Mouse (Mus musculus): ENCODE measurements around the gene Prdx1. TPM values are rescaled to one million over a fixed set of nuclear protein-coding genes. Genes with fewer than 3 reads are reported as not detected.

Gene Prdx1
- polyA plus RNA-seq, 1 experiment from 2014 or later: 964 TPM

- Histone ChIP-seq H3K36me3 (ENCODE audit: control insufficient read depth, insufficient read depth) (no peaks in the 10 kb centered on the region), H3K4me2 (ENCODE audit: low read depth, low read length) (no peak overlapping the region), H3K4me3 (ENCODE audit: low read depth, low read length) (no peak overlapping the region), H3K4me1 (ENCODE audit: control insufficient read depth, low read depth, low read length) (peaks cover 9% of the 10 kb centered on the region), H3K9me3 (replicated peaks; ENCODE audit: control insufficient read depth, low read length) (no peaks in the 10 kb centered on the region), H3K27ac (ENCODE audit: low read length) (no peak overlapping the region), H3K9ac (ENCODE audit: low read depth, low read length) (no peak overlapping the region), H3K27me3 (ENCODE audit: control insufficient read depth, insufficient read depth, low read depth, low read length) (peaks cover 2% of the 10 kb centered on the region; the same call in 1 of the 2 replicates)
- no peak for ATAC-seq (ENCODE audit: low read depth)
- 61% methylated on average over 5 of the region's 5 CpGs for WGBS (ENCODE audit: insufficient replicate concordance)
Measured at GRCm38 (mm10) chr4:116725444-116725843, 40.1 kb downstream of the Prdx1 start.

- no peaks in the 10 kb centered on the region for H3K9me3 ChIP-seq (replicated peaks; ENCODE audit: control insufficient read depth, low read length)
Measured at GRCm38 (mm10) chr4:116727401-116727800, 42.1 kb downstream of the Prdx1 start.

GRCm38 (mm10) chr4:116729532-116729931 lies 44.2 kb downstream of the Prdx1 start:
- Histone ChIP-seq H3K4me2 (ENCODE audit: low read depth, low read length) (no peak overlapping the region), H3K4me3 (ENCODE audit: low read depth, low read length) (no peak overlapping the region), H3K9ac (ENCODE audit: low read depth, low read length) (no peak overlapping the region), H3K9me3 (replicated peaks; ENCODE audit: control insufficient read depth, low read length) (no peaks in the 10 kb centered on the region), H3K27me3 (ENCODE audit: control insufficient read depth, insufficient read depth, low read depth, low read length) (no peaks in the 10 kb centered on the region), H3K27ac (ENCODE audit: low read length) (no peak overlapping the region), H3K4me1 (ENCODE audit: control insufficient read depth, low read depth, low read length) (no peaks in the 10 kb centered on the region; the same call in 1 of the 2 replicates), H3K36me3 (ENCODE audit: control insufficient read depth, insufficient read depth) (no peaks in the 10 kb centered on the region)
- ATAC-seq (ENCODE audit: low read depth): no peak
- WGBS (ENCODE audit: insufficient replicate concordance): 71% methylated on average over 3 of the region's 3 CpGs

More at GRCm38 (mm10) chr4:116727401-116727800, 42.1 kb downstream of the Prdx1 start:
- no peak for ATAC-seq (ENCODE audit: low read depth)
- Histone ChIP-seq H3K36me3 (ENCODE audit: control insufficient read depth, insufficient read depth) (no peaks in the 10 kb centered on the region), H3K27ac (ENCODE audit: low read length) (no peak overlapping the region), H3K4me2 (ENCODE audit: low read depth, low read length) (no peak overlapping the region), H3K27me3 (ENCODE audit: control insufficient read depth, insufficient read depth, low read depth, low read length) (no peaks in the 10 kb centered on the region), H3K4me3 (ENCODE audit: low read depth, low read length) (no peak overlapping the region), H3K9ac (ENCODE audit: low read depth, low read length) (no peak overlapping the region), H3K4me1 (ENCODE audit: control insufficient read depth, low read depth, low read length) (peaks cover under 1% of the 10 kb centered on the region)
- 48% methylated on average over 3 of the region's 3 CpGs for WGBS (ENCODE audit: insufficient replicate concordance)

- Histone ChIP-seq H3K4me3 (ENCODE audit: low read depth, low read length) (no peak overlapping the region), H3K27me3 (ENCODE audit: control insufficient read depth, insufficient read depth, low read depth, low read length) (no peaks in the 10 kb centered on the region), H3K9me3 (replicated peaks; ENCODE audit: control insufficient read depth, low read length) (no peaks in the 10 kb centered on the region), H3K27ac (ENCODE audit: low read length) (no peak overlapping the region), H3K4me2 (ENCODE audit: low read depth, low read length) (no peak overlapping the region), H3K36me3 (ENCODE audit: control insufficient read depth, insufficient read depth) (no peaks in the 10 kb centered on the region), H3K4me1 (ENCODE audit: control insufficient read depth, low read depth, low read length) (no peaks in the 10 kb centered on the region; the same call in 1 of the 2 replicates), H3K9ac (ENCODE audit: low read depth, low read length) (no peak overlapping the region)
- WGBS (ENCODE audit: insufficient replicate concordance): 53% methylated on average over 9 of the region's 9 CpGs
- no peak for ATAC-seq (ENCODE audit: low read depth)
Measured at GRCm38 (mm10) chr4:116731077-116731476, 45.7 kb downstream of the Prdx1 start.

GRCm38 (mm10) chr4:116732355-116732754 lies 47.0 kb downstream of the Prdx1 start:
- Histone ChIP-seq H3K9me3 (replicated peaks; ENCODE audit: control insufficient read depth, low read length) (no peaks in the 10 kb centered on the region), H3K4me3 (ENCODE audit: low read depth, low read length) (no peak overlapping the region), H3K4me2 (ENCODE audit: low read depth, low read length) (no peak overlapping the region), H3K27me3 (ENCODE audit: control insufficient read depth, insufficient read depth, low read depth, low read length) (no peaks in the 10 kb centered on the region), H3K4me1 (ENCODE audit: control insufficient read depth, low read depth, low read length) (no peaks in the 10 kb centered on the region; the same call in 1 of the 2 replicates), H3K36me3 (ENCODE audit: control insufficient read depth, insufficient read depth) (no peaks in the 10 kb centered on the region), H3K27ac (ENCODE audit: low read length) (no peak overlapping the region), H3K9ac (ENCODE audit: low read depth, low read length) (no peak overlapping the region)
- 59% methylated on average over 5 of the region's 5 CpGs for WGBS (ENCODE audit: insufficient replicate concordance)
- ATAC-seq (ENCODE audit: low read depth): no peak

GRCm38 (mm10) chr4:116734996-116735395 lies 49.7 kb downstream of the Prdx1 start:
- Histone ChIP-seq H3K9ac (ENCODE audit: low read depth, low read length) (no peak overlapping the region), H3K9me3 (replicated peaks; ENCODE audit: control insufficient read depth, low read length) (no peaks in the 10 kb centered on the region), H3K4me2 (ENCODE audit: low read depth, low read length) (no peak overlapping the region), H3K4me3 (ENCODE audit: low read depth, low read length) (no peak overlapping the region), H3K4me1 (ENCODE audit: control insufficient read depth, low read depth, low read length) (no peaks in the 10 kb centered on the region), H3K27me3 (ENCODE audit: control insufficient read depth, insufficient read depth, low read depth, low read length) (no peaks in the 10 kb centered on the region), H3K36me3 (ENCODE audit: control insufficient read depth, insufficient read depth) (no peaks in the 10 kb centered on the region), H3K27ac (ENCODE audit: low read length) (no peak overlapping the region)
- ATAC-seq (ENCODE audit: low read depth): no peak
- WGBS (ENCODE audit: insufficient replicate concordance): 56% methylated on average over 2 of the region's 2 CpGs

- WGBS (ENCODE audit: insufficient replicate concordance): 45% methylated on average over 9 of the region's 9 CpGs
- no peak for ATAC-seq (ENCODE audit: low read depth)
- no peaks in the 10 kb centered on the region for H3K27me3 ChIP-seq (ENCODE audit: control insufficient read depth, insufficient read depth, low read depth, low read length)
Measured at GRCm38 (mm10) chr4:116738972-116739751, 53.8 kb downstream of the Prdx1 start.

GRCm38 (mm10) chr4:116749750-116750149 lies 64.4 kb downstream of the Prdx1 start:
- Histone ChIP-seq H3K9me3 (replicated peaks; ENCODE audit: control insufficient read depth, low read length) (no peaks in the 10 kb centered on the region), H3K9ac (ENCODE audit: low read depth, low read length) (no peak overlapping the region), H3K4me2 (ENCODE audit: low read depth, low read length) (no peak overlapping the region), H3K27ac (ENCODE audit: low read length) (no peak overlapping the region), H3K27me3 (ENCODE audit: control insufficient read depth, insufficient read depth, low read depth, low read length) (no peaks in the 10 kb centered on the region), H3K4me3 (ENCODE audit: low read depth, low read length) (no peak overlapping the region), H3K36me3 (ENCODE audit: control insufficient read depth, insufficient read depth) (no peaks in the 10 kb centered on the region), H3K4me1 (ENCODE audit: control insufficient read depth, low read depth, low read length) (no peaks in the 10 kb centered on the region; the same call in 1 of the 2 replicates)
- ATAC-seq (ENCODE audit: low read depth): no peak
- WGBS (ENCODE audit: insufficient replicate concordance): 65% methylated on average over 2 of the region's 2 CpGs

More at GRCm38 (mm10) chr4:116738972-116739751, 53.8 kb downstream of the Prdx1 start:
- no peak overlapping the region for H3K9ac ChIP-seq (ENCODE audit: low read depth, low read length)
- H3K36me3 ChIP-seq (ENCODE audit: control insufficient read depth, insufficient read depth): no peaks in the 10 kb centered on the region
- no peak overlapping the region for H3K4me3 ChIP-seq (ENCODE audit: low read depth, low read length)
- no peaks in the 10 kb centered on the region for H3K4me1 ChIP-seq (ENCODE audit: control insufficient read depth, low read depth, low read length)
- no peak overlapping the region for H3K27ac ChIP-seq (ENCODE audit: low read length)
- no peaks in the 10 kb centered on the region for H3K9me3 ChIP-seq (replicated peaks; ENCODE audit: control insufficient read depth, low read length)
- no peak overlapping the region for H3K4me2 ChIP-seq (ENCODE audit: low read depth, low read length)
